Mouse (Mus musculus) megakaryocyte, embryonic 14.5 days (primary cell): ENCODE results near the gene Fam186a.

Experiments used
- FLI1 ChIP-seq: IDR thresholded peaks from 2 replicates; pipeline ENCODE4 v1.6.1; 2012; ENCODE audit warnings: low read length, inconsistent platforms, mixed read lengths
- GATA1 ChIP-seq: IDR thresholded peaks from 3 replicates; pipeline ENCODE4 v1.6.1; 2012; ENCODE audit warnings: mixed read lengths, low read length, inconsistent platforms, borderline replicate concordance

GRCm38 (mm10) chr15:99955324-99955723 lies 11.5 kb downstream of the Fam186a start:
- TF ChIP-seq GATA1, result no peak
- no peak for TF ChIP-seq FLI1
